Mouse (Mus musculus): ENCODE data around the gene Dusp27. TPM values are rescaled to one million over a fixed set of nuclear protein-coding genes. Genes with fewer than 3 reads are reported as not detected.

Gene Dusp27
- total and polyA plus RNA-seq, 2 experiments from 2014 or later, result 0.59 to 1.2 TPM

DNA sequence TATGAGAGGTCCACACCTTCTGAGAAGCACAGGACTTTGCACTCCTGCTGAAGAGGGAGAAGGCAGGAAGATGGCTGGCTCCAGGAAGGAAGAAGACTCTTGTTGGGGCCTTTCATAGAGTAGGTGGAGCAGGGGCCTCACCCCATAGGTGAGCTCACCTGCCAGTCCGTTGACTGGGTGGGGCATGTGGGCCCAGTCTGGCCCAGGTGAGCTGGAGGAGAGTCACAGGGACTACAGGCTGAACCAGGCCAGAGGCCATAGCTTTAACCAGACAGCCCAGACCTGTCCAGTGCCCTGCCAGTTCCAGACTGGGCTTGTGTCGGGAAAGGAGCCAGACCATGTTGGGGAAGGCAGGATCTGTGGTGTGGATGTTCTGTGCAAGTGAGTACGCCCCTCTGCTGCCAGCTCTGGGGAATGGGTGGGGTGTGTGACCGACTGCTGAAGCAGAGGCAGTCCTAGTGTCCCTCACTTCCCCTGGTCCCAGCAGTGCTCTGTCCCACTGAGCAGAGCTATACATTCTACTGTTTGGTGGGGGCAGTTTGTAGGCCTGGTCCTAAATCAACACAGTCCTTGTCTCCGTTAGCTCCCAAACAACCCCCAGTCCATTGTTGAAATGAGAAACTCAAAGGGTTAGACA, 2.6 kb upstream of the Dusp27 start, which contains the start of gene Gpa33:
TSS of gene Gpa33 (plus strand) at position 15 of the 637 bp plus-strand sequence.
- Histone ChIP-seq H3K27me3 (ENCODE audit: insufficient read depth, low read length) (no peaks in the 10 kb centered on the region), H3K4me1 (ENCODE audit: insufficient read depth, low read length) (no peaks in the 10 kb centered on the region), H3K4me2 (ENCODE audit: low read depth, low read length, poor library complexity, severe bottlenecking) (no peak within 1 kb of the TSS), H3K4me3 (ENCODE audit: low read depth, low read length) (no peak within 1 kb of the TSS), H3K27ac (ENCODE audit: low read depth, low read length) (no peak within 1 kb of the TSS), H3K9me3 (ENCODE audit: low read length) (no peaks in the 10 kb centered on the region), H3K9ac (replicated peaks; ENCODE audit: low read length, poor library complexity, severe bottlenecking) (no peak within 1 kb of the TSS), H3K36me3 (ENCODE audit: insufficient read depth, low read length) (no peaks in the 10 kb centered on the region)
- DNase-seq (ENCODE audit: low spot score), result no peak
- ATAC-seq (ENCODE audit: low FRiP score), result no peak
- TF ChIP-seq CTCF (IDR thresholded peaks at IDR 0.05), result no peak
- WGBS, result 90% methylated on average over 4 of the region's 5 CpGs

DNA sequence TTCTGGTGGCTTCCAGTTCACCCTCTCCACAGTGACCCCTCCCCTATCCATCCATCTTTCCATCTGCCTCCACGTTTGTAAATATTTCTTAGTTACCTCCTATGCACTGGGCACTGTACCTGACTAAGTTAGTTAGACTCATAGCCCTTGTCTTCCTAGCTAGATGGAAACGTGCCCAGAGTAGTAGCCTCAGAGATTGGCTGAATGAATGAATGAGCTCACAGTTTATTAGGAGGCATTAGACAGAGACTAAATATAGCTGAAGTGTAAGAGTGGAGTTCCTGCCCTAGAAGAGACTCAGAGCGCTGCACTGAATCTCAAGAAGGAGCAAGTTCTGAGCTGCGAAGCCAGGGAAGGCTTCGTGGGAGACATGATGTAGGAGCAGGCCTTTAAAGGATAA, 829 bp upstream of the Dusp27 start:
- no peak overlapping the region for H3K4me3 ChIP-seq (ENCODE audit: low read depth, low read length)
- no peak overlapping the region for H3K27ac ChIP-seq (ENCODE audit: low read depth, low read length)
- no peak for TF ChIP-seq CTCF (IDR thresholded peaks at IDR 0.05)
- H3K27me3 ChIP-seq (ENCODE audit: insufficient read depth, low read length), result no peaks in the 10 kb centered on the region
- ATAC-seq (ENCODE audit: low FRiP score) (no peak), DNase-seq (ENCODE audit: low spot score) (no peak)
- H3K4me2 ChIP-seq (ENCODE audit: low read depth, low read length, poor library complexity, severe bottlenecking), result no peak overlapping the region
- H3K9me3 ChIP-seq (ENCODE audit: low read length), result no peaks in the 10 kb centered on the region
- no peaks in the 10 kb centered on the region for H3K36me3 ChIP-seq (ENCODE audit: insufficient read depth, low read length)
- no peaks in the 10 kb centered on the region for H3K4me1 ChIP-seq (ENCODE audit: insufficient read depth, low read length)
- H3K9ac ChIP-seq (replicated peaks; ENCODE audit: low read length, poor library complexity, severe bottlenecking), result no peak overlapping the region
- WGBS, result 93% methylated on average over 5 of the region's 5 CpGs

DNA sequence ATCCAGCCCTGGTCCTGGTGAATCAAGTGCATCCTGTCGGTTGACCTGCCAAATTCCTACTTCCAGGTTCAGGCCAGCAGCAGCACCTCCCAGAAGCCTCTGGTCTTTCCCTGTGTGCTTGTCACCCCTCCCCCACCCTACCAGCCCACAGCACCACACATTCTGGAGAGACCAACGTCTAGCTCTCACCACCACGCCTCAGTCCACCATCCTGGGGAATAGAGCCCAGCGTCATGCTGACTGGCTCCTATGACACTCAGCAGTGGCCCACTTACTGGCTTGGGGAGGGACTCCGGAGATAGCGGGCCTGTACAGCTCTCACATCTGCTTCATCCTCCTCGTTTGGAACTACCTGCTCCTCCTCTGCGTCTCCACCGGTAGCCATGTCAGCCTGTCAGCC, 927 bp downstream of the Dusp27 start:
- TF ChIP-seq CTCF (IDR thresholded peaks at IDR 0.05), result no peak
- Histone ChIP-seq H3K36me3 (ENCODE audit: insufficient read depth, low read length) (no peaks in the 10 kb centered on the region), H3K27ac (ENCODE audit: low read depth, low read length) (no peak overlapping the region), H3K27me3 (ENCODE audit: insufficient read depth, low read length) (no peaks in the 10 kb centered on the region), H3K9me3 (ENCODE audit: low read length) (no peaks in the 10 kb centered on the region), H3K4me2 (ENCODE audit: low read depth, low read length, poor library complexity, severe bottlenecking) (no peak overlapping the region), H3K4me1 (ENCODE audit: insufficient read depth, low read length) (no peaks in the 10 kb centered on the region), H3K9ac (replicated peaks; ENCODE audit: low read length, poor library complexity, severe bottlenecking) (no peak overlapping the region), H3K4me3 (ENCODE audit: low read depth, low read length) (no peak overlapping the region)
- ATAC-seq (ENCODE audit: low FRiP score) (no peak), DNase-seq (ENCODE audit: low spot score) (no peak)
- WGBS, result 76% methylated on average over 9 of the region's 9 CpGs

DNA sequence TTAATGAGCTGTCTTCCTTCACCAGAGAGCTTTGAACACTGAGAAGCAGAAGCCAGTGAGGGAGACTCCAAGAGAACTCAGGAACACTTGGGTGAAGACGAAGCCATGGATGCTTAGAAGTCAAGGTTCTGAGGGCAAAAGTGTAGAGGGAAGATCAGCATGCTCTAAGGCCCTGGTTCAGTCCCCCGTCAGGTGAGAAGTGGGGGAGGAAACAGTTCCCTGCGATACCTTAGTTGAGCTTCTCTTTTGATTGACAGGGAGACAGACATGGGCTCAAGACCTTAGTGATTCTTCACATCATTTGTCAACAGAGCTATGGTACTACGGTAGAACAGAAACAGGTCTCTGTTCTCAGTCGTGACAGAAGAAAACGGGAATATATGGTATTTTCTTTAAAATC, 1.4 kb downstream of the Dusp27 start:
- WGBS, result 95% methylated on average over 6 of the region's 6 CpGs
- H3K9ac ChIP-seq (replicated peaks; ENCODE audit: low read length, poor library complexity, severe bottlenecking), result no peak overlapping the region
- no peaks in the 10 kb centered on the region for H3K27me3 ChIP-seq (ENCODE audit: insufficient read depth, low read length)
- DNase-seq (ENCODE audit: low spot score), result no peak
- no peak for ATAC-seq (ENCODE audit: low FRiP score)
- H3K4me1 ChIP-seq (ENCODE audit: insufficient read depth, low read length), result no peaks in the 10 kb centered on the region
- no peak overlapping the region for H3K4me2 ChIP-seq (ENCODE audit: low read depth, low read length, poor library complexity, severe bottlenecking)
- TF ChIP-seq CTCF (IDR thresholded peaks at IDR 0.05), result no peak
- H3K9me3 ChIP-seq (ENCODE audit: low read length), result no peaks in the 10 kb centered on the region
- no peak overlapping the region for H3K27ac ChIP-seq (ENCODE audit: low read depth, low read length)
- no peak overlapping the region for H3K4me3 ChIP-seq (ENCODE audit: low read depth, low read length)
- no peaks in the 10 kb centered on the region for H3K36me3 ChIP-seq (ENCODE audit: insufficient read depth, low read length)

DNA sequence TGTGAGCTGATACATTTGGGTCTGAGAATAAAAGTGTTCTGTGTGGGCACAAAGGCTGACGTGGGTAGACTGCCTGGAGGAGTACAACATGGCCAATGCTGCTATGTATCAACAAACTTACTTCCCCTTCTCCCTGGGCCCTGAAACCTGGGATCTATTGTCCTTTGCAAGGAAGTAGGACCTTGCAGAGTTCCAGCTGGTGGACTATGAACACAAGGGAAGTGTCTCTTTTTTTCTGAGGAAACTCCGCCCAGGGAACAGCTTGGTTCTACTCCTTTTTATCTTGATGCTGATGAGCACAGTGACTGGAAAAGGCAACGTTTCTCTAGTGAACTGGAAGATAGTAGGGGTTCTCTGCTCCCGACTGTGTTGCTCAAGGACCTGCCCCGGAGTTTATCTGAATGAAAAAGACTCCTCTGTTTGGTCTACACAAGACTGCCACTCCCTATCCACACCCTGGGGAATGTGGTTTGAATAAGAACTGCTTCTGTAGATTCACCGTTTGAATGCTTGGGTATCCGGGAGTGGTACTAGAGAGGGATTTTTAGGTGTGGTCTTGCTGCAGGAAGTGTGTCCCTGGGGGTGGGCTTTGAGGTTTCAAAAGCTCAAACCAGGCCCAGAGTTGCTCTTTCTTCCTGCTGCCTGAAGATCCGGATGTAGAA, 2.7 kb downstream of the Dusp27 start:
- Histone ChIP-seq H3K9ac (replicated peaks; ENCODE audit: low read length, poor library complexity, severe bottlenecking) (no peak overlapping the region), H3K4me1 (ENCODE audit: insufficient read depth, low read length) (no peaks in the 10 kb centered on the region), H3K27ac (ENCODE audit: low read depth, low read length) (no peak overlapping the region), H3K4me3 (ENCODE audit: low read depth, low read length) (no peak overlapping the region), H3K27me3 (ENCODE audit: insufficient read depth, low read length) (no peaks in the 10 kb centered on the region), H3K9me3 (ENCODE audit: low read length) (no peaks in the 10 kb centered on the region), H3K4me2 (ENCODE audit: low read depth, low read length, poor library complexity, severe bottlenecking) (no peak overlapping the region), H3K36me3 (ENCODE audit: insufficient read depth, low read length) (no peaks in the 10 kb centered on the region)
- TF ChIP-seq CTCF (IDR thresholded peaks at IDR 0.05), result no peak
- 60% methylated on average over 8 of the region's 8 CpGs for WGBS
- DNase-seq (ENCODE audit: low spot score), result no peak
- ATAC-seq (ENCODE audit: low FRiP score), result no peak

DNA sequence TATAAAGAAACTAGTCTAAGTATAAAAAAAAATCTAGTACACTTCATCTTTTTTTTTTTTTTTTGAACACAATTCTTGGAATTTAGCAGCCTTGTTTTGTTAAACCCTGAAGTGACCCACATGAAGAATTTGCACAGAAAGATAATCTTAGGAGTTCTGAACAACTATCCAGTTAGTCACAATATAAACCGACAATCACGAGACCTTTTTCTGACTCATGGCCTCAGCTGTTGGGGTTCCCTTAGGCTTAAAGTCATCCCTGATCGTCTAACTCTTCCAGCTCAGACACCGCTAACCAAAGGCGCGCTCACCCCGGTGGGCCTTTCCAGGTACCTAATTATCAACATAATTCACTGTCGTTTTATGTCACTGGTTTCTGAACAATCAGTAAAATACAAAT, 4.0 kb downstream of the Dusp27 start:
- no peak for ATAC-seq (ENCODE audit: low FRiP score)
- TF ChIP-seq CTCF (IDR thresholded peaks at IDR 0.05), result no peak
- 91% methylated on average over 8 of the region's 8 CpGs for WGBS

More for the DNA sequence above, 4.0 kb downstream of the Dusp27 start:
- no peak overlapping the region for H3K27ac ChIP-seq (ENCODE audit: low read depth, low read length)
- no peaks in the 10 kb centered on the region for H3K4me1 ChIP-seq (ENCODE audit: insufficient read depth, low read length)
- H3K9me3 ChIP-seq (ENCODE audit: low read length), result no peaks in the 10 kb centered on the region
- H3K36me3 ChIP-seq (ENCODE audit: insufficient read depth, low read length), result no peaks in the 10 kb centered on the region
- H3K27me3 ChIP-seq (ENCODE audit: insufficient read depth, low read length), result no peaks in the 10 kb centered on the region
- no peak for DNase-seq (ENCODE audit: low spot score)
- H3K4me3 ChIP-seq (ENCODE audit: low read depth, low read length), result no peak overlapping the region
- H3K9ac ChIP-seq (replicated peaks; ENCODE audit: low read length, poor library complexity, severe bottlenecking), result no peak overlapping the region
- no peak overlapping the region for H3K4me2 ChIP-seq (ENCODE audit: low read depth, low read length, poor library complexity, severe bottlenecking)

Data from midbrain, postnatal 0 days (tissue).